Mouse (Mus musculus) heart, embryonic 14.5 days (tissue): ENCODE measurements around the gene Frrs1l. TPM values are rescaled to one million over a fixed set of nuclear protein-coding genes. Genes with fewer than 3 reads are reported as not detected.

Source experiments
- ATAC-seq: fragments of 200-750 bp; cut with Nextera tagmentation; 2 replicates; pipeline ENCODE4 v1.8.0; 2017; ENCODE audit warnings: low read depth, moderate TSS enrichment; ENCODE audit not compliant: insufficient number of reproducible peaks, insufficient read depth, low FRiP score
- H3K27ac ChIP-seq, 2 experiments: fragments of 200-500 bp in 1 of 2; fragments of 300-500 bp in 1 of 2; sonication (generic) in 1 of 2; replicated peaks in 1 of 2; 2 replicates each; pipeline ENCODE4 v1.5.1; 2012 to 2014; ENCODE audit warnings: low read depth in 2 of 2, low read length in 2 of 2, control low read depth in 1 of 2, mild to moderate bottlenecking in 1 of 2, mixed read lengths in 1 of 2; ENCODE audit not compliant: control insufficient read depth in 1 of 2, insufficient read depth in 1 of 2
- H3K27me3 ChIP-seq: fragments of 300-500 bp; sonication (generic); 2 replicates; pipeline ENCODE4 v1.6.1; 2014; ENCODE audit warnings: mild to moderate bottlenecking, low read length, control low read depth; ENCODE audit not compliant: control insufficient read depth, insufficient read depth
- H3K36me3 ChIP-seq: fragments of 300-500 bp; sonication (generic); 2 replicates; pipeline ENCODE4 v1.6.1; 2014; ENCODE audit warnings: mild to moderate bottlenecking, control low read depth, low read length, mixed read lengths; ENCODE audit not compliant: control insufficient read depth, insufficient read depth
- H3K4me1 ChIP-seq, 2 experiments: fragments of 200-500 bp in 1 of 2; fragments of 300-500 bp in 1 of 2; sonication (generic) in 1 of 2; 2 replicates each; pipeline ENCODE4 v1.6.1; 2012 to 2014; ENCODE audit warnings: low read length in 2 of 2, control low read depth in 1 of 2, mixed read lengths in 1 of 2; ENCODE audit not compliant: control insufficient read depth in 2 of 2, insufficient read depth in 2 of 2
- H3K4me2 ChIP-seq: fragments of 300-500 bp; sonication (generic); 2 replicates; pipeline ENCODE4 v1.6.1; 2014; ENCODE audit warnings: mild to moderate bottlenecking, low read length
- H3K4me3 ChIP-seq, 2 experiments: fragments of 200-500 bp in 1 of 2; fragments of 300-500 bp in 1 of 2; sonication (generic) in 1 of 2; 2 replicates each; pipeline ENCODE4 v1.5.1; 2012 to 2014; ENCODE audit warnings: low read length in 2 of 2, mild to moderate bottlenecking in 2 of 2, control low read depth in 1 of 2, low read depth in 1 of 2, moderate library complexity in 1 of 2; ENCODE audit not compliant: control insufficient read depth in 1 of 2, insufficient read depth in 1 of 2
- H3K9ac ChIP-seq: fragments of 300-500 bp; sonication (generic); 2 replicates; pipeline ENCODE4 v1.6.1; 2014; ENCODE audit warnings: mild to moderate bottlenecking, low read length
- H3K9me3 ChIP-seq: fragments of 300-500 bp; sonication (generic); 2 replicates; pipeline ENCODE4 v1.6.1; 2016; ENCODE audit warnings: low read length, control low read depth; ENCODE audit not compliant: control insufficient read depth
- WGBS: fragments of 180-500 bp; shearing (Covaris S2); extraction: QIAGEN DNeasy Blood & Tissue Kit; methylation state at CpG from one replicate; pipeline ENCODE4 v1.1.7; 2014; 5-methylcytosine and 5-hydroxymethylcytosine counted together
- polyA plus RNA-seq: library from polyadenylated mRNA; unstranded; fragments of >200 nt; fragmentation: Nextera tagmentation; extraction: Ambion mirVana; gene quantifications from 2 replicates; pipeline ENCODE4 v1.2.1, GENCODE M21; 2014

Frrs1l gene
- polyA plus RNA-seq, 1 experiment from 2014 or later, result 0.23 TPM

DNA sequence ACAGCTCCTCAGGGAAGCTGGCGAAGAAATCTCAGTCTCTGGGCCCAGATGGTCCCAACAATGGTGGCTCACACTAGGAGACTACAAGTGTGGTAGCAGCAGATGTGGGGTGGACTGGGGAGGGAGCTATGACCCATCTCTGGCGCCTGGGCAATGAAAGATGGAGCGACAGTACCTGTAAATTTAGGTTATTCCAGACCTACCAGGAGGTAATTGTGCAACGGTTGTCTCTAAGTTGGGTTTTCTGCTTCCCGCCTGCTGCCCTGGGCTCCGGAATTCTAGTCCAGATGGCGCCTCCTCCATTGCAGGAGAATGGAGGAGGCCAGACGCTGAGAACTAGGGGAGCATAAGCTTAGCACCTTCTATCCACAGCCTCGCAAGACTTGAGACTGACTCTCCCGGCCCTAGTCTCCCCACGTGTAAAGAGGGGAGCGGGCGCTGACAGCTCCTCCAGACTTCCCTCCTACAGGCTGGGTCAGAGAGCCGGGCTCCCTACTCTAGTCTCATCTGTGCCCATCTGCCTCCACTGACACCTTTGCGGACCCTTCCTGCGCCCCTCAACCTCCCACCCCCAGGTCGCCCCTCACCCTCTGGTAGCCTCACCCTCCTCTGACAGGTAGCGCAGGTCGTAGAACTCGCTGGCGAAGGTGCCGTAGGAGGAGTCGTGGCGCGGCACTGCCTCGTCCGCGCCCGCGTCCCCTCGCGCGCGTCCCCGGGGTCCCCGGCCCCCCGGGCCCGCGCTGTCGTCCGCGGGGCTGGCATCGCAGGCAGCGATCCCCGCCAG is 568 bp downstream of the Frrs1l start:
- H3K4me1 ChIP-seq, result peaks cover 4 to 5% of the 10 kb centered on the region in 2 experiments; a peak in 1 of 4 replicates
- H3K4me2 ChIP-seq, result peak overlapping the region; percentile 98
- WGBS, result 3% methylated on average over 44 of the region's 45 CpGs
- peak overlapping the region; percentile 61 to 66 for H3K4me3 ChIP-seq
- H3K27ac ChIP-seq, result no peak overlapping the region
- peaks cover 43% of the 10 kb centered on the region for H3K27me3 ChIP-seq
- ATAC-seq, result no peak
- H3K9ac ChIP-seq, result peak overlapping the region; percentile 71
- no peaks in the 10 kb centered on the region for H3K36me3 ChIP-seq
- peaks cover 6% of the 10 kb centered on the region for H3K9me3 ChIP-seq

DNA sequence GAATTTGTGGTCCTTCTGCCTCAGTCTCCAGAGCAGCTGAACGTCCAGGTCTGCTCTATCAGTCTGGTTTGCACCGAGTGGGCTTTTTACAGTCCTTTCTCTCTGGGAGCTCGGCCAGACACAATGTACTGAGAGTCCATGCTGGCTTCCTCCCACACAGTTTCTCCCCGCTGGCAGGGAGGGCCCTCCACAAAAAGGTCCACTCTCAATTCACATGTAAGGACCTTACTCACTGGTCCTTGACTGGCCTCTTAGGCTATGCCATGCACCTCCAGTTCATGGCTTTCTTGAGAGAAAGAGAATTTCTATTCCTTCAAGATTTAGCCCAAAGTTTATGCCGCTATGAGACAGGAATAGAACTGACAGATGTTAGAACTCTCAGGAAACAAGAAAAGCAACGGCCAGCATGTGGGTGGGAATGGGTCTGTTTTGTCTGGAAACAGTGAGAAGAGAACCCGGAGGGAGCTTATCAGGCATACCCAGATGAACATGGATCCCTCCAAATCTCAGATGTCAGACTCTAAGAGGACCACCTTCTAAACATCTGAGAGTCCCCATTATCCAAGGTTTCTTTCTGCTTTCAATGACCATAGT is 24.5 kb downstream of the Frrs1l start:
- ATAC-seq, result no peak
- Histone ChIP-seq H3K9ac (no peak overlapping the region), H3K4me2 (no peak overlapping the region), H3K27me3 (no peaks in the 10 kb centered on the region), H3K4me1 (peaks cover 0 to 3% of the 10 kb centered on the region in 2 experiments; a peak in 1 of 4 replicates), H3K9me3 (no peaks in the 10 kb centered on the region), H3K36me3 (no peaks in the 10 kb centered on the region), H3K4me3 (no peak overlapping the region), H3K27ac (no peak overlapping the region)
- 46% methylated on average over 7 of the region's 7 CpGs for WGBS

DNA sequence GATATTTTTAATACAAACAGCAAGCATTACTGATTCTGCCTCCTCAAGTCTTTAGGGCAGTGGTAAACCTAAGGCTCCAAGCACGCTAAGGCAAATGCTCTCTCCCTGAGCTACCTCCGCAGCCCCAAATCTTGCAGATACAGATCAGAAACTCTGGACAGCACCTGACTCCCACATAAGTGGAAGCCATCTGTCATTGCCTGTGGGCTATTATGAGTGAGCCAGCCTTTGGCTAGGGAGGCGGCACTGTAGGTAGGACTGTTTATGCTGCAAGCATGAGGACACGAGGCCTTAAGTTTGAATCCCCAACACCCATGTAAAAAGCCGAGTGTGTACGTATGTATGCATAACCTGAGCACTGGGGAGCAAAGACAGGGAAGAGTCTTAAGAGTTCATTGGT is 26.5 kb downstream of the Frrs1l start:
- no peak overlapping the region for H3K9ac ChIP-seq
- no peaks in the 10 kb centered on the region for H3K27me3 ChIP-seq
- no peak for ATAC-seq
- H3K36me3 ChIP-seq, result no peaks in the 10 kb centered on the region
- H3K27ac ChIP-seq, result no peak overlapping the region
- H3K4me1 ChIP-seq, result peaks cover 0 to 3% of the 10 kb centered on the region in 2 experiments; a peak in 1 of 4 replicates
- no peak overlapping the region for H3K4me3 ChIP-seq
- 83% methylated on average over 6 of the region's 6 CpGs for WGBS
- H3K9me3 ChIP-seq, result no peaks in the 10 kb centered on the region
- H3K4me2 ChIP-seq, result no peak overlapping the region

DNA sequence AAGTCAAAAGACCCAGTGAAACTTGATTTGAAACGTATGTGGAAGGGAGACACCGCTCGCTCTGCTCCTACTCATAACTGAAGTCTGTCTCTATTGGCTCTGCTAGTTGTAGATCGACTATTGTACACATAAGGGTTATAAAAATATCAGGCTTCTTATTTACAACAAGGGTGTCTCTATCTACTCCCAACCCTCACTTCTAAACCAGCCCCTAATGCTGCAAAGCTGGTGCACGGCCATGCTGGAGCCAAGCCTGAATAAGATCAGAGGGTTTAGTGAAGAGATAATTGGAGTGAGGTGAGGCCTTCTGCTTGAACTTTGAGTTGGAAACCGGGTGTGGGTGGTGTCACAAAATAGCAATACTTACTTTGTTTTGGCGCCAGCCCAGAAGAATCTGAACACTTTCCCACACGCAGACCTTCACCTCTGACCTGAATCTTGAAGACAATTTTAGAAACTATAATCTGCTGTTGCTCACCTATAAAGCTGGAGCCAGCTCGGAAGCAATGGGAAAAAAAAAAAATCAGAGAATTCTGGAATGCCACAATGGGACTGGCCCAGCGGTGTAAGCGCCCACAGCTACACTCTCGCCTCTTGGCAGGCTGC is 28.8 kb downstream of the Frrs1l start:
- Histone ChIP-seq H3K4me2 (no peak overlapping the region), H3K27ac (no peak overlapping the region), H3K9ac (no peak overlapping the region), H3K4me1 (peaks cover 2 to 10% of the 10 kb centered on the region in 2 experiments), H3K9me3 (no peaks in the 10 kb centered on the region), H3K4me3 (no peak overlapping the region), H3K36me3 (no peaks in the 10 kb centered on the region), H3K27me3 (no peaks in the 10 kb centered on the region)
- ATAC-seq, result no peak
- WGBS, result 55% methylated on average over 12 of the region's 12 CpGs

DNA sequence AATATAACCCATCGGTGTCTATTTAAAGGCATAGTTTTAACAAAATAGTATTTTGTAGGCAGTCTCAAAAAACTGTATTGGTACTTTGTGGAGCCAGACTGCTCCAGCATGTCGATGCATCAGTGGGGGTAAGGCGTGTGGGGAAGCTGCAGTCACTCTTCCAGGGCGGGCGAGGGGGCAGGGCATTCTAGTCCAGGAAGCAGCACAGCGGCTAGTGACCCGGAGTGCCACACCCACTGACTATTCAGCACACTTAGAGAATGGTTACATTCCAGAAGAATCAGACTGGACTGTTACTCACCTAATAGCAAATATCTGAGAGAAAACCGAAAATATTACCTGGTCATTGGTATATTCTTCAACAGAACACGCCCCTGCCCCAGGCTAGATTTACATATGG is 32.7 kb downstream of the Frrs1l start:
- no peaks in the 10 kb centered on the region for H3K36me3 ChIP-seq
- H3K27ac ChIP-seq, result no peak overlapping the region
- ATAC-seq, result no peak
- 31% methylated on average over 9 of the region's 9 CpGs for WGBS
- no peak overlapping the region for H3K4me3 ChIP-seq
- no peak overlapping the region for H3K9ac ChIP-seq
- H3K4me1 ChIP-seq, result peaks cover 5 to 18% of the 10 kb centered on the region in 2 experiments
- H3K27me3 ChIP-seq, result no peaks in the 10 kb centered on the region
- no peak overlapping the region for H3K4me2 ChIP-seq
- no peaks in the 10 kb centered on the region for H3K9me3 ChIP-seq

DNA sequence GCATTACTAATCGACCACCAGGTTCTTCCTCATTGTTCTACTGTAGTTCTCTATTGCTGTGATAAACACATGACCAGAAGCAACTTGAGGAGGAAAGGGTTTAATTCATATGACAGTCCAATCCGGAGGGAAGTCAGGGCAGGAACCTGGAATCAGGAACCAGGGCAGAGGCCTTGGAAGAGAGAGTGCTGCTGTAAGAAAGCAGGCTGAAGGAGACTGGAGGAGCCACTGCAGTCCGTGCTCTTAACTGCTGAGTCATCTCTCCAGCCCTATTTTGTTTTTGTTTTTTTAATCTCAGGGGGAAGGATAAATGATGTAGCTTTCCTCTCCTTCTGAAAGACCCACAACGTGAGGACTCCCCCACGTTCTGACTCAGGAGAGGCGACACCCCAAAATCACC is 37.0 kb downstream of the Frrs1l start:
- no peak overlapping the region for H3K27ac ChIP-seq
- H3K36me3 ChIP-seq, result no peaks in the 10 kb centered on the region
- no peaks in the 10 kb centered on the region for H3K27me3 ChIP-seq
- H3K9ac ChIP-seq, result no peak overlapping the region
- H3K4me1 ChIP-seq, result peaks cover 5 to 15% of the 10 kb centered on the region in 2 experiments; a peak in 3 of 4 replicates
- 60% methylated on average over 6 of the region's 6 CpGs for WGBS
- H3K4me3 ChIP-seq, result no peak overlapping the region
- no peaks in the 10 kb centered on the region for H3K9me3 ChIP-seq
- no peak overlapping the region for H3K4me2 ChIP-seq
- no peak for ATAC-seq

DNA sequence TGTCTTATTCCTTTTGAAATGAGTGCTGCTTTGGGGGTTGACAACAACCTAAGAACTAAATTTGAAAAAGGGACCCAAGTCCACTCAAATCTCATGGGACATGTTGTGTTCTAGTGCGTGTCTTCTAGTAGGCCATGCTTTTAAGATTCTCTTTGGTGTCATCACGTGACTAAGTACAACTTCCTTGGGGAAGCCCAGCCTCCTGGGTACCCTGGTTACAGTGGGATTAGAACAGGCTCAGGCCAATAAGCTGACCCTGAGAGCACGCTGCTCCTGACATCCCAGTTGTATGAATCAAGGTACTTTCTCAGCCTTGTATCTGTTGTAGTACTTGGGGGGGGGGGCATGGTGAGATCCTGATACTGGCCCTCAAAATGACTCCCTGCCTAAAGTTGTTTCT is 38.5 kb downstream of the Frrs1l start:
- Histone ChIP-seq H3K27ac (no peak overlapping the region), H3K4me1 (peaks cover 3 to 10% of the 10 kb centered on the region in 2 experiments; a peak in 3 of 4 replicates), H3K4me2 (no peak overlapping the region), H3K27me3 (no peaks in the 10 kb centered on the region), H3K36me3 (no peaks in the 10 kb centered on the region), H3K4me3 (no peak overlapping the region), H3K9ac (no peak overlapping the region), H3K9me3 (no peaks in the 10 kb centered on the region)
- 93% methylated on average over 3 of the region's 3 CpGs for WGBS
- no peak for ATAC-seq
